Comparison of ENCODE assay signal across 24 mouse cellular contexts in the genomic region with DNA sequence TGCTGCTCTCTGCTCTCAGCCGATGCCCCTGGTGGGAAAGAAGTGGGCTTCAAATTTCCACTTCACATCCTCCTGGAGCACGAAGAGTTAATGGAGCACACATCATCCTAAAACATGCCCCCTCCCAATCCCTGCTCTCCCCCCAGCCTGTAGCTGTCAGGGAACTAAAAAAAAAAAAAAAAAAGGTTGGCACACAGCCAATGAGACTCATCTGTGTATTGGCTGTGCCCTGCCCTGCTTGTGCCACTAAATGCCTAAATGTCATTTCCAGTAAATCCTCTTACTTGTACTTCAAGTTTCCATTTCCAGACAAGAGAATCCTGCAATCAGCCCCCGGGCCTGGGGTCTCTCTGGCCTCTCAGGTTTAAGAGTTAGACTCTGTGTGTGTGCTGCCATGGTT. TPM values are rescaled to one million over a fixed set of nuclear protein-coding genes. Genes with fewer than 3 reads are reported as not detected.
"Had no signal": no experiment of that assay in that cellular context is flagged by ENCODE, and none has a peak within 500 bp of the region (broad histone marks: within the 10 kb centered on the region; RNA-seq: fewer than 3 reads in every experiment).

No protein-coding gene starts in this region.

- H3K4me3 ChIP-seq: limb, embryonic 13.5 days; midbrain, embryonic 12.5 days; neural tube, embryonic 12.5 days had no signal

- H3K9ac ChIP-seq: limb, embryonic 13.5 days; liver, embryonic 14.5 days; midbrain, embryonic 12.5 days; neural tube, embryonic 12.5 days had no signal

- H3K9me3 ChIP-seq: limb, embryonic 13.5 days; midbrain, embryonic 12.5 days; neural tube, embryonic 12.5 days had no signal

- H3K36me3 ChIP-seq: limb, embryonic 13.5 days; midbrain, embryonic 12.5 days; neural tube, embryonic 12.5 days had no signal

- H3K4me2 ChIP-seq: limb, embryonic 13.5 days; midbrain, embryonic 12.5 days had no signal

- DNase-seq: kidney, adult 18-20 months; kidney, postnatal 10 days; lung, adult 18-20 months; lung, postnatal 10 days; lung, postnatal 4 days; right cerebral cortex, postnatal 14 days; thymus, postnatal 14 days had no signal

- H3K27ac ChIP-seq: limb, embryonic 13.5 days; liver, embryonic 14.5 days; midbrain, embryonic 12.5 days; neural tube, embryonic 12.5 days had no signal

RNA-seq across cellular contexts. Expression of a gene that starts 0.6 kb away (rescaled TPM):
- total RNA-seq: layer of hippocampus, adult 8-10 months; layer of hippocampus, postnatal 14 days; left cerebral cortex, adult 18-20 months; left cerebral cortex, postnatal 10 days; left cerebral cortex, postnatal 4 days; liver, adult 2 months; megakaryocyte, adult 5-6 weeks; monocyte, adult 5-6 weeks; neutrophil, adult 5-6 weeks had no signal
- polyA plus RNA-seq: kidney, embryonic 14.5 days; large intestine, adult 2 months; limb, embryonic 13.5 days; liver, adult 2 months; liver, embryonic 14.5 days; midbrain, embryonic 12.5 days; neural tube, embryonic 12.5 days; spleen, adult 2 months; stomach, embryonic 16.5 days had no signal

RNA-seq across cellular contexts. Expression of a gene that starts 47.1 kb away (rescaled TPM):
- total RNA-seq: megakaryocyte, adult 5-6 weeks; monocyte, adult 5-6 weeks; neutrophil, adult 5-6 weeks had no signal
